22 mouse cellular contexts compared by ENCODE assay signal in genomic region chr9:61728115-61728514, GRCm38 (mm10).
DNase-seq lines count a peak whose midpoint lies in the region; ATAC-seq and TF ChIP-seq lines count a peak whose summit lies in the region.
"Had no signal": no experiment of that assay in that cellular context is flagged by ENCODE, and none has a peak within 500 bp of the region (broad histone marks: within the 10 kb centered on the region; RNA-seq: fewer than 3 reads in every experiment).

No protein-coding gene starts in this region.

- peak; percentile 93 for DNase-seq in liver, adult 2 months (ENCODE audit: extremely low read depth, low read depth, low spot score)
- no peak for DNase-seq in limb, embryonic 14.5 days (ENCODE audit: low spot score)
- no peak for DNase-seq in hindbrain, embryonic 14.5 days (ENCODE audit: low spot score)
- DNase-seq: adrenal gland, adult 2 months; adrenal gland, postnatal 10 days; adrenal gland, postnatal 25 days; cerebellum, adult 11 months; cerebellum, adult 18-20 months; cerebellum, adult 8-10 months; cerebellum, adult 9-11 months; cerebellum, postnatal 14 days; cerebellum, postnatal 36 days; embryo, embryonic 11 days had no signal

- no peak overlapping the region for H3K4me2 ChIP-seq in liver, embryonic 12.5 days
- H3K4me2 ChIP-seq in limb, embryonic 14.5 days (replicated peaks; ENCODE audit: low read depth, low read length, severe bottlenecking) = no peak overlapping the region
- no peak overlapping the region for H3K4me2 ChIP-seq in limb, embryonic 15.5 days
- H3K4me2 ChIP-seq in hindbrain, embryonic 14.5 days (replicated peaks) = no peak overlapping the region
- H3K4me2 ChIP-seq: embryonic facial prominence, embryonic 13.5 days; embryonic facial prominence, embryonic 15.5 days; forebrain, embryonic 12.5 days had no signal

- H3K27me3 ChIP-seq in liver, adult 2 months (ENCODE audit: control insufficient read depth, insufficient read depth, low read length) = no peaks in the 10 kb centered on the region
- peaks cover 4% of the 10 kb centered on the region; the same call in 1 of the 2 replicates for H3K27me3 ChIP-seq in liver, embryonic 12.5 days (replicated peaks)
- no peaks in the 10 kb centered on the region for H3K27me3 ChIP-seq in limb, embryonic 14.5 days (ENCODE audit: control insufficient read depth, insufficient read depth, low read length)
- no peaks in the 10 kb centered on the region for H3K27me3 ChIP-seq in limb, embryonic 15.5 days
- no peaks in the 10 kb centered on the region for H3K27me3 ChIP-seq in hindbrain, embryonic 14.5 days (ENCODE audit: control insufficient read depth, insufficient read depth, low read length)
- H3K27me3 ChIP-seq: embryonic facial prominence, embryonic 15.5 days; forebrain, embryonic 12.5 days had no signal

- no peak overlapping the region for H3K27ac ChIP-seq in liver, adult 2 months (replicated peaks; ENCODE audit: insufficient read depth, low read depth, low read length)
- no peak overlapping the region for H3K27ac ChIP-seq in liver, embryonic 12.5 days
- H3K27ac ChIP-seq in limb, embryonic 14.5 days (replicated peaks; ENCODE audit: low read depth, low read length) = 0 out of 2 replicates have a peak overlapping the region, but pooled peaks have one; percentile 8
- peak overlapping the region; percentile 27; the same call in 1 of the 2 replicates for H3K27ac ChIP-seq in limb, embryonic 15.5 days
- no peak overlapping the region for H3K27ac ChIP-seq in hindbrain, embryonic 14.5 days
- H3K27ac ChIP-seq: embryonic facial prominence, embryonic 13.5 days; embryonic facial prominence, embryonic 15.5 days; forebrain, embryonic 10.5 days; forebrain, embryonic 12.5 days had no signal

- 20% methylated on average over 4 of the region's 4 CpGs for WGBS in liver, adult 2 months
- 58% methylated on average over 4 of the region's 4 CpGs for WGBS in liver, embryonic 12.5 days (ENCODE audit: insufficient replicate concordance)
- 72% methylated on average over 4 of the region's 4 CpGs for WGBS in limb, embryonic 14.5 days
- WGBS in limb, embryonic 15.5 days = 58% methylated on average over 4 of the region's 4 CpGs
- 83% methylated on average over 4 of the region's 4 CpGs for WGBS in hindbrain, embryonic 14.5 days

- no peak overlapping the region for H3K9ac ChIP-seq in liver, adult 2 months (ENCODE audit: low read depth, low read length)
- no peak overlapping the region for H3K9ac ChIP-seq in liver, embryonic 12.5 days
- no peak overlapping the region for H3K9ac ChIP-seq in limb, embryonic 14.5 days (ENCODE audit: low read depth, low read length, severe bottlenecking)
- H3K9ac ChIP-seq in limb, embryonic 15.5 days = no peak overlapping the region
- no peak overlapping the region for H3K9ac ChIP-seq in hindbrain, embryonic 14.5 days
- H3K9ac ChIP-seq: embryonic facial prominence, embryonic 13.5 days; embryonic facial prominence, embryonic 15.5 days; forebrain, embryonic 12.5 days had no signal

- TF ChIP-seq CTCF in liver, adult 2 months (IDR thresholded peaks at IDR 0.05; ENCODE audit: low read depth, low read length) = no peak

- no peaks in the 10 kb centered on the region for H3K79me2 ChIP-seq in liver, adult 2 months (ENCODE audit: control insufficient read depth, insufficient read depth, low read length)

- no peak for TF ChIP-seq POLR2A in liver, adult 2 months (IDR thresholded peaks at IDR 0.05; ENCODE audit: extremely low read depth, insufficient read depth, low read length)
- no peak for TF ChIP-seq POLR2A in limb, embryonic 14.5 days (IDR thresholded peaks at IDR 0.05; ENCODE audit: borderline replicate concordance, extremely low read depth, insufficient read depth, insufficient read length)

- H3K36me3 ChIP-seq in liver, adult 2 months (ENCODE audit: control insufficient read depth, insufficient read depth, low read length) = no peaks in the 10 kb centered on the region
- no peaks in the 10 kb centered on the region for H3K36me3 ChIP-seq in liver, embryonic 12.5 days
- H3K36me3 ChIP-seq in limb, embryonic 14.5 days (ENCODE audit: control insufficient read depth, insufficient read depth, low read length) = no peaks in the 10 kb centered on the region
- H3K36me3 ChIP-seq in limb, embryonic 15.5 days = no peaks in the 10 kb centered on the region
- H3K36me3 ChIP-seq in hindbrain, embryonic 14.5 days (replicated peaks; ENCODE audit: control insufficient read depth, insufficient read depth) = no peaks in the 10 kb centered on the region
- H3K36me3 ChIP-seq: embryonic facial prominence, embryonic 13.5 days; embryonic facial prominence, embryonic 15.5 days; forebrain, embryonic 10.5 days; forebrain, embryonic 12.5 days had no signal

- H3K4me3 ChIP-seq in liver, adult 2 months (ENCODE audit: insufficient read depth, low read depth, low read length) = no peak overlapping the region
- H3K4me3 ChIP-seq in liver, embryonic 12.5 days = no peak overlapping the region
- no peak overlapping the region for H3K4me3 ChIP-seq in limb, embryonic 14.5 days (replicated peaks; ENCODE audit: low read length)
- H3K4me3 ChIP-seq in limb, embryonic 15.5 days = no peak overlapping the region
- no peak overlapping the region for H3K4me3 ChIP-seq in hindbrain, embryonic 14.5 days (replicated peaks; ENCODE audit: low read length)
- H3K4me3 ChIP-seq: embryonic facial prominence, embryonic 13.5 days; embryonic facial prominence, embryonic 15.5 days; erythroblast, embryonic 14.5 days; forebrain, embryonic 10.5 days; forebrain, embryonic 12.5 days had no signal

- ATAC-seq in liver, embryonic 12.5 days = no peak
- ATAC-seq in limb, embryonic 14.5 days (ENCODE audit: low FRiP score, low read depth) = no peak
- no peak for ATAC-seq in limb, embryonic 15.5 days (ENCODE audit: insufficient number of reproducible peaks, low FRiP score, low TSS enrichment, low read depth)
- ATAC-seq in hindbrain, embryonic 14.5 days (ENCODE audit: low FRiP score) = no peak
- ATAC-seq: forebrain, embryonic 14.5 days; forebrain, embryonic 16.5 days had no signal

- peaks cover 11% of the 10 kb centered on the region for H3K4me1 ChIP-seq in liver, adult 2 months (ENCODE audit: control insufficient read depth, insufficient read depth, low read length)
- H3K4me1 ChIP-seq in liver, embryonic 12.5 days = no peaks in the 10 kb centered on the region
- H3K4me1 ChIP-seq in limb, embryonic 14.5 days (ENCODE audit: control insufficient read depth, insufficient read depth, low read length) = peaks cover 10% of the 10 kb centered on the region
- peaks cover 12% of the 10 kb centered on the region for H3K4me1 ChIP-seq in limb, embryonic 15.5 days
- no peaks in the 10 kb centered on the region for H3K4me1 ChIP-seq in hindbrain, embryonic 14.5 days (replicated peaks; ENCODE audit: control insufficient read depth, insufficient read depth, low read length)

- no peaks in the 10 kb centered on the region for H3K9me3 ChIP-seq in liver, embryonic 12.5 days (replicated peaks)
- no peaks in the 10 kb centered on the region for H3K9me3 ChIP-seq in limb, embryonic 14.5 days (ENCODE audit: control insufficient read depth, low read length)
- no peaks in the 10 kb centered on the region for H3K9me3 ChIP-seq in limb, embryonic 15.5 days
- H3K9me3 ChIP-seq in hindbrain, embryonic 14.5 days (ENCODE audit: control insufficient read depth, low read length) = no peaks in the 10 kb centered on the region
- H3K9me3 ChIP-seq: embryonic facial prominence, embryonic 13.5 days; embryonic facial prominence, embryonic 15.5 days; forebrain, embryonic 10.5 days; forebrain, embryonic 12.5 days had no signal

Comparison
In these comparisons a context has a peak if more than half of its experiments do, and no peak if none do; other contexts are left out.
1. H3K27ac ChIP-seq: peak in limb, embryonic 14.5 days (single experiment) and limb, embryonic 15.5 days (single experiment); none in liver, adult 2 months (single experiment), liver, embryonic 12.5 days (single experiment) and hindbrain, embryonic 14.5 days (single experiment).